Comparison of ENCODE assay signal across 1 mouse cellular context in the genomic region with DNA sequence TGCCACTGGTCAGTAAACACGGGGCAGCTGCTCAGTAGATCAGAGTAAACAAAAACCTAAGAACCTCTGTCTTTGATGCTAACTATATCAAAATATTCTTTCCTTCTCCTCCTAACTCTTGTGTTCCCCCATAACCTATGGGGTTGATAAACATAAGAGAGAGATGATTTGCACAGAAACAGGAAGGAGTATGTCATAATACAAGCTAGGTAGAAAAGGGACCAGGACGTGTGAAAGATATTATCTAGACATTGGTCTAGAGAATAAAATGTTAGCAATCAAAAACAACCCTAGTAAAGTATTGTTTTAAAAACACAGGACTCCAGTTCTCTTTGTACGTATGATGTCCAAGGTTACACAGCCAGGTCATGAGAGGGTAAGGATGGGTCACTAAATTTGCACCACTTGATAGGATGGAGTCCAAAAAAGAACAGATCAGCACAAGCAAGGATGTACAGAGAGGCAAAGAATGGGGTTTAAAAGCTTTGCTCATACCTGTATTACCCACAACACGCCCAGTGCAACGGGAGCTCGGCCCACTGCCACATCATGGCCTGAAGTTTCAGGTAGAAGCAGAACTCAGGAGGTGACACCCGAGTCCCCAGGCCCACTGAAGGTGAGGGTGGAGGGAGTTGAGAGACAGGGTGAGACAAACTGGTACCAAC.
TF ChIP-seq lines count a peak whose summit lies in the region.

No protein-coding gene starts in this region.

TF ChIP-seq in MEL, 35 proteins besides CTCF, POLR2A, EP300 and RAD21 (continued from another document):
- TF ChIP-seq NRF1 (IDR thresholded peaks at IDR 0.05; ENCODE audit: insufficient read depth, low read depth, low read length, poor library complexity, severe bottlenecking) (no peak), ELF1 (IDR thresholded peaks at IDR 0.05; ENCODE audit: low read depth, low read length) (0 out of 2 replicates have a peak, but pooled peaks have one; percentile 10), KAT2A (conservative IDR thresholded peaks at IDR 0.05; ENCODE audit: low read depth, low read length) (no peak), JUND (IDR thresholded peaks at IDR 0.05; ENCODE audit: low read depth, low read length) (no peak), MYC (IDR thresholded peaks at IDR 0.05; ENCODE audit: low read depth, low read length) (no peak), HCFC1 (IDR thresholded peaks at IDR 0.05; ENCODE audit: low read depth, low read length) (no peak), MEF2A (IDR thresholded peaks at IDR 0.05; ENCODE audit: extremely low read depth, insufficient replicate concordance, low read depth, low read length, poor library complexity, severe bottlenecking) (no peak), CHD2 (IDR thresholded peaks at IDR 0.05; ENCODE audit: low read length) (no peak), TCF12 (IDR thresholded peaks at IDR 0.05; ENCODE audit: low read depth, low read length) (no peak), SIN3A (IDR thresholded peaks at IDR 0.05; ENCODE audit: low read length) (peak; percentile 34), TAL1 (IDR thresholded peaks at IDR 0.05; ENCODE audit: low read length) (no peak), POLR2AphosphoS5 (IDR thresholded peaks at IDR 0.05; ENCODE audit: borderline replicate concordance, low read depth, low read length) (no peak)
